Mouse (Mus musculus): ENCODE data around the gene Pcgf2.

DNA sequence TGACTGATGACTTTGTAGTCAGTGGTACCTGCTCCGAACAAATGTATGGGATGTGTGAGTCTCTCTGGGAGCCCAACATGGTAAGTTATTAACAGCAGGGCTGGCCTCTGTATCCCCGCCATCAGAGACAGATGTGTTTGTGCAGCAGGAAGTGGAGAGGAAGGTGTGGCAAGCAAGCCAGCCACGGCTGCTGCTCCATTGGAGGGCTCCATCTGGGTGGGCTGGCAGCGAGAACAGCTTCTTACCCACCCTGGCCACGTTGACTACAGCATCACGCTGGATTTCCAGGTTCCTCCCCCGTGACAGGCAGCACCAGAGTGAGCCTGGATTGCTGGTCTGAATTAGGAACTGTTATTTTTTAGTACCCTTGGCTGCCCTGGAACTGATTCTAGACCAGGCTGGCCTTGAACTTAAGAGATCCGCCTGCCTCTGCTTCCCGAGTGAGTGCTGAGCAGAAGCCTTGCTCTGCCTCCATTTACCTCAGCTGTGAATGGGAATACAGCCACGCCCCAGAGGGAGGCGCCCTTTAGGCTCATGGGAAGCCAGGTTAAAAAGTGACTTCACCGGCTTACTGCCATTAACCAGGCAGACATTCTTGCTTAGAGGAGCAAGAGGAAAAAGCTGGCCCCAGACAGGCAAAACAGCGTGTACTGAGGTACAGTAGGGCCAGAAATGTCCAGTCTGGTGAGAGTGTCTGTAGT, 11.1 kb upstream of the Pcgf2 start:
- no peak for TF ChIP-seq USF2 (conservative IDR thresholded peaks at IDR 0.05; ENCODE audit: low read depth, low read length)
- TF ChIP-seq RCOR1 (conservative IDR thresholded peaks at IDR 0.05; ENCODE audit: low read depth, low read length), result no peak
- TF ChIP-seq CTCF (conservative IDR thresholded peaks at IDR 0.05 in 1 of 2, IDR thresholded peaks at IDR 0.05 in 1 of 2; ENCODE audit: low read depth in 2 of 2, low read length in 2 of 2), result no peak
- TF ChIP-seq BHLHE40 (IDR thresholded peaks at IDR 0.05; ENCODE audit: low read depth, low read length), result no peak
- TF ChIP-seq MXI1 (IDR thresholded peaks at IDR 0.05; ENCODE audit: low read depth, low read length), result no peak
- no peak for TF ChIP-seq HCFC1 (IDR thresholded peaks at IDR 0.05; ENCODE audit: low read depth, low read length)
- no peak for TF ChIP-seq MAFK (IDR thresholded peaks at IDR 0.05; ENCODE audit: insufficient replicate concordance, low read length)
- TF ChIP-seq TBP (conservative IDR thresholded peaks at IDR 0.05; ENCODE audit: low read depth, low read length), result no peak
- no peak for TF ChIP-seq UBTF (IDR thresholded peaks at IDR 0.05; ENCODE audit: low read depth, low read length)
- no peak for TF ChIP-seq USF1 (IDR thresholded peaks at IDR 0.05; ENCODE audit: low read depth, low read length)
- TF ChIP-seq EP300 (IDR thresholded peaks at IDR 0.05; ENCODE audit: low read length), result no peak

All from CH12.LX (cell line).